Mouse (Mus musculus) right cerebral cortex, postnatal 36 days (tissue): ENCODE data around the gene Olfr243.
"Not testable (repeated sequence)": the region's sequence is repeated elsewhere in the genome, so short reads cannot be mapped to it uniquely, and the experiment has no call there.

Experiments used
- DNase-seq, 2 experiments: peaks; one replicate each; pipeline ENCODE4 v3.0.0; 2022; ENCODE audit warnings: low spot score in 2 of 2, mixed read lengths in 1 of 2

The Olfr243 gene

GRCm38 (mm10) chr7:103714371-103714770, at the start of gene Olfr243:
Gene Olfr243, plus strand, starts transcription at chr7:103714671.
- DNase-seq: no peak

- DNase-seq: no peak
Observed at GRCm38 (mm10) chr7:103671091-103671490, 43.4 kb upstream of the Olfr243 start, which contains the start of gene Olfr624. Gene Olfr624, minus strand, starts transcription at chr7:103671191.

GRCm38 (mm10) chr7:103682420-103682819, 32.1 kb upstream of the Olfr243 start, which contains the start of gene Olfr625-ps1:
Gene Olfr625-ps1, plus strand, starts transcription at chr7:103682720.
- DNase-seq: no peak

- DNase-seq: no peak
Observed at GRCm38 (mm10) chr7:103699469-103699868, 15.0 kb upstream of the Olfr243 start.

GRCm38 (mm10) chr7:103712024-103712423, 2.4 kb upstream of the Olfr243 start:
- no peak for DNase-seq

- DNase-seq: not testable (repeated sequence)
Observed at GRCm38 (mm10) chr7:103716398-103716797, 1.9 kb downstream of the Olfr243 start.

GRCm38 (mm10) chr7:103730074-103730473, 15.6 kb downstream of the Olfr243 start, which contains the start of gene Olfr628:
Gene Olfr628, plus strand, starts transcription at chr7:103730374.
- no peak for DNase-seq

- no peak for DNase-seq
Observed at GRCm38 (mm10) chr7:103744843-103745242, 30.4 kb downstream of the Olfr243 start, which contains the start of gene Olfr629. Gene Olfr629, minus strand, starts transcription at chr7:103744943.

- DNase-seq: no peak
Observed at GRCm38 (mm10) chr7:103757233-103757632, 42.8 kb downstream of the Olfr243 start, which contains the start of gene Olfr630. Gene Olfr630, minus strand, starts transcription at chr7:103757333.

- DNase-seq: not testable (repeated sequence)
Observed at GRCm38 (mm10) chr7:103762212-103762611, 47.7 kb downstream of the Olfr243 start.

GRCm38 (mm10) chr7:103767687-103768086, 53.2 kb downstream of the Olfr243 start:
- not testable (repeated sequence) for DNase-seq
